12 mouse cellular contexts compared by ENCODE assay signal in genomic region chr17:29710562-29711044, GRCm38 (mm10). TPM values are rescaled to one million over a fixed set of nuclear protein-coding genes. Genes with fewer than 3 reads are reported as not detected.
A peak's percentile ranks its signal among the peaks of the same experiment; 100 is the strongest.
DNase-seq lines count a peak whose midpoint lies in the region; ATAC-seq and TF ChIP-seq lines count a peak whose summit lies in the region.
"Had no signal": no experiment of that assay in that cellular context is flagged by ENCODE, and none has a peak within 500 bp of the region (broad histone marks: within the 10 kb centered on the region; RNA-seq: fewer than 3 reads in every experiment).

No protein-coding gene starts in this region.

- H3K4me1 ChIP-seq in embryonic facial prominence, embryonic 13.5 days, result peaks cover 31% of the 10 kb centered on the region
- peaks cover 56% of the 10 kb centered on the region for H3K4me1 ChIP-seq in embryonic facial prominence, embryonic 10.5 days
- H3K4me1 ChIP-seq in hindbrain, postnatal 0 days (ENCODE audit: insufficient read depth, low read length), result peaks cover 29% of the 10 kb centered on the region

- peak overlapping the region; percentile 36; the same call in 1 of the 2 replicates for H3K9ac ChIP-seq in embryonic facial prominence, embryonic 13.5 days
- no peak overlapping the region for H3K9ac ChIP-seq in hindbrain, postnatal 0 days (replicated peaks; ENCODE audit: low read length)
- H3K9ac ChIP-seq: limb, embryonic 15.5 days had no signal

- ATAC-seq in embryonic facial prominence, embryonic 13.5 days (ENCODE audit: insufficient number of reproducible peaks, insufficient read depth, low FRiP score, low TSS enrichment, low read depth), result no peak
- ATAC-seq in hindbrain, postnatal 0 days, result peak; percentile 27; the same call in 1 of the 2 replicates

- H3K27me3 ChIP-seq in embryonic facial prominence, embryonic 13.5 days, result no peaks in the 10 kb centered on the region
- no peaks in the 10 kb centered on the region for H3K27me3 ChIP-seq in embryonic facial prominence, embryonic 10.5 days (replicated peaks; ENCODE audit: low read depth, poor library complexity, severe bottlenecking)
- H3K27me3 ChIP-seq in hindbrain, postnatal 0 days (ENCODE audit: insufficient read depth, low read length), result no peaks in the 10 kb centered on the region
- H3K27me3 ChIP-seq: limb, embryonic 15.5 days had no signal

- H3K27ac ChIP-seq in embryonic facial prominence, embryonic 13.5 days, result no peak overlapping the region
- H3K27ac ChIP-seq in embryonic facial prominence, embryonic 10.5 days (replicated peaks), result no peak overlapping the region
- peak overlapping the region; percentile 83 for H3K27ac ChIP-seq in layer of hippocampus, adult 2 months
- peak overlapping the region; percentile 70 for H3K27ac ChIP-seq in hindbrain, postnatal 0 days
- H3K27ac ChIP-seq: macrophage had no signal

- no peak overlapping the region for H3K4me3 ChIP-seq in embryonic facial prominence, embryonic 13.5 days
- no peak overlapping the region for H3K4me3 ChIP-seq in embryonic facial prominence, embryonic 10.5 days
- H3K4me3 ChIP-seq in layer of hippocampus, adult 2 months, result no peak overlapping the region
- H3K4me3 ChIP-seq in hindbrain, postnatal 0 days (ENCODE audit: low read length), result no peak overlapping the region
- H3K4me3 ChIP-seq: limb, embryonic 15.5 days had no signal

- H3K9me3 ChIP-seq in embryonic facial prominence, embryonic 13.5 days, result no peaks in the 10 kb centered on the region
- no peaks in the 10 kb centered on the region for H3K9me3 ChIP-seq in embryonic facial prominence, embryonic 10.5 days
- no peaks in the 10 kb centered on the region for H3K9me3 ChIP-seq in hindbrain, postnatal 0 days (ENCODE audit: low read length)
- H3K9me3 ChIP-seq: limb, embryonic 15.5 days had no signal

- 78% methylated on average over 11 of the region's 11 CpGs for WGBS in embryonic facial prominence, embryonic 13.5 days
- 85% methylated on average over 11 of the region's 11 CpGs for WGBS in embryonic facial prominence, embryonic 10.5 days
- 38% methylated on average over 11 of the region's 11 CpGs for WGBS in hindbrain, postnatal 0 days

- peaks cover 9% of the 10 kb centered on the region; the same call in 1 of the 2 replicates for H3K36me3 ChIP-seq in embryonic facial prominence, embryonic 13.5 days
- peaks cover 32% of the 10 kb centered on the region for H3K36me3 ChIP-seq in embryonic facial prominence, embryonic 10.5 days (replicated peaks)
- H3K36me3 ChIP-seq in hindbrain, postnatal 0 days (ENCODE audit: insufficient read depth, low read length), result no peaks in the 10 kb centered on the region
- H3K36me3 ChIP-seq: limb, embryonic 15.5 days had no signal

- DNase-seq in embryonic facial prominence, embryonic 10.5 days (ENCODE audit: low spot score), result no peak
- DNase-seq in layer of hippocampus, adult 2 months (ENCODE audit: low spot score in 2 of 2), result no peak
- no peak for DNase-seq in layer of hippocampus, postnatal 14 days (ENCODE audit: low spot score in 2 of 2)
- DNase-seq in brain, embryonic 14.5 days (ENCODE audit: low read depth), result peak; percentile 90
- peak; percentile 65 for DNase-seq in hindbrain, postnatal 0 days (ENCODE audit: low spot score)
- DNase-seq in retina, postnatal 1 day, result no peak
- DNase-seq in layer of hippocampus, adult 9-10 months (ENCODE audit: low spot score), result no peak
- DNase-seq: layer of hippocampus, adult 9-11 months; thymus, postnatal 25 days had no signal

- no peak for TF ChIP-seq POLR2A in brain, embryonic 14.5 days (IDR thresholded peaks at IDR 0.05; ENCODE audit: borderline replicate concordance, extremely low read depth, insufficient read depth, insufficient read length, poor library complexity, severe bottlenecking)

- TF ChIP-seq CTCF in layer of hippocampus, adult 2 months (conservative IDR thresholded peaks at IDR 0.05), result no peak
- TF ChIP-seq CTCF in brain, embryonic 14.5 days (IDR thresholded peaks at IDR 0.05; ENCODE audit: borderline replicate concordance, extremely low read depth, insufficient read depth, insufficient read length), result no peak
- TF ChIP-seq CTCF in hindbrain, postnatal 0 days (IDR thresholded peaks at IDR 0.05; ENCODE audit: low read depth), result no peak

- H3K4me2 ChIP-seq in embryonic facial prominence, embryonic 13.5 days, result no peak overlapping the region
- H3K4me2 ChIP-seq in hindbrain, postnatal 0 days (ENCODE audit: low read depth, low read length), result 0 out of 2 replicates have a peak overlapping the region, but pooled peaks have one; percentile 5

RNA-seq across cellular contexts. Expression of gene Ccdc167, which starts 6.2 kb away (rescaled TPM):
- 14.5 and 15.8 TPM in 2 replicates for polyA plus RNA-seq in embryonic facial prominence, embryonic 13.5 days (2015; fragmentation: Nextera tagmentation; extraction: Ambion mirVana)
- 16.5 and 18.1 TPM in 2 replicates for polyA plus RNA-seq in embryonic facial prominence, embryonic 10.5 days (2016; fragmentation: Nextera tagmentation; extraction: Ambion mirVana)
- total RNA-seq in layer of hippocampus, adult 2 months (2021), result 10 to 100 TPM; 26.6 TPM
- total RNA-seq in layer of hippocampus, postnatal 14 days (2021), result 10 to 100 TPM; 15.1 to 23.4 TPM
- polyA plus RNA-seq in brain, embryonic 14.5 days (2012; rRNA removed), result 18.2 and 19.1 TPM in 2 replicates
- 9.7 and 14.4 TPM in 2 replicates for total RNA-seq in hindbrain, postnatal 0 days (2014; rRNA removed)
- polyA plus RNA-seq in hindbrain, postnatal 0 days (2015; fragmentation: Nextera tagmentation; extraction: Ambion mirVana), result 9.8 and 11.3 TPM in 2 replicates

RNA-seq across cellular contexts. Expression of gene Cmtr1, which starts 50.2 kb away (rescaled TPM):
- polyA plus RNA-seq in embryonic facial prominence, embryonic 13.5 days (2015; fragmentation: Nextera tagmentation; extraction: Ambion mirVana), result 126 and 133 TPM in 2 replicates
- 135 and 140 TPM in 2 replicates for polyA plus RNA-seq in embryonic facial prominence, embryonic 10.5 days (2016; fragmentation: Nextera tagmentation; extraction: Ambion mirVana)
- total RNA-seq in layer of hippocampus, adult 2 months (2021), result 100 to 1,000 TPM; 111 to 115 TPM
- 10 to 100 TPM; 78.9 to 93.8 TPM for total RNA-seq in layer of hippocampus, postnatal 14 days (2021)
- polyA plus RNA-seq in brain, embryonic 14.5 days (2012; rRNA removed), result 57.2 and 59.1 TPM in 2 replicates
- 69.1 and 71.5 TPM in 2 replicates for total RNA-seq in hindbrain, postnatal 0 days (2014; rRNA removed)
- polyA plus RNA-seq in hindbrain, postnatal 0 days (2015; fragmentation: Nextera tagmentation; extraction: Ambion mirVana), result 106 and 116 TPM in 2 replicates

Comparison
In these comparisons a context has a peak if more than half of its experiments do, and no peak if none do; other contexts are left out.
1. H3K27ac ChIP-seq: peak in layer of hippocampus, adult 2 months (single experiment) and hindbrain, postnatal 0 days (single experiment); none in embryonic facial prominence, embryonic 13.5 days (single experiment) and embryonic facial prominence, embryonic 10.5 days (single experiment).
2. DNase-seq: peak in brain, embryonic 14.5 days (single experiment) and hindbrain, postnatal 0 days (single experiment); none in embryonic facial prominence, embryonic 10.5 days (single experiment), layer of hippocampus, adult 2 months (0 of 2), layer of hippocampus, postnatal 14 days (0 of 2), retina, postnatal 1 day (single experiment) and layer of hippocampus, adult 9-10 months (single experiment).